Mouse (Mus musculus) ES-E14 (cell line): ENCODE data around the gene Mcpt2.
"Not testable (repeated sequence)": the region's sequence is repeated elsewhere in the genome, so short reads cannot be mapped to it uniquely, and the experiment has no call there.

Experiments used
- HCFC1 ChIP-seq: IDR thresholded peaks from 2 replicates; pipeline ENCODE4 v1.6.1; 2012; ENCODE audit warnings: low read length, inconsistent platforms, borderline replicate concordance; ENCODE audit not compliant: insufficient read depth
- MAFK ChIP-seq: IDR thresholded peaks from 2 replicates; pipeline ENCODE4 v1.6.1; 2014; ENCODE audit warnings: mild to moderate bottlenecking, low read depth, low read length, inconsistent platforms; ENCODE audit not compliant: insufficient read depth
- ZC3H11A ChIP-seq: IDR thresholded peaks from 2 replicates; pipeline ENCODE4 v1.6.1; 2012; ENCODE audit warnings: low read depth, mild to moderate bottlenecking, inconsistent platforms, low read length, borderline replicate concordance

- not testable (repeated sequence) for TF ChIP-seq MAFK, ZC3H11A, HCFC1
Observed at GRCm38 (mm10) chr14:56062213-56062612, 20.4 kb downstream of the Mcpt2 start, which contains the start of gene Mcpt4.
